Mouse (Mus musculus) megakaryocyte progenitor cell, adult 5-6 weeks (primary cell): ENCODE results near the gene Skap2. TPM values are rescaled to one million over a fixed set of nuclear protein-coding genes. Genes with fewer than 3 reads are reported as not detected.

ENCODE experiments used
- ATAC-seq: replicated peaks from 2 replicates; pipeline ENCODE4 v1.8.0; 2016; ENCODE audit warnings: mild to moderate bottlenecking, moderate TSS enrichment, inconsistent platforms; ENCODE audit not compliant: poor library complexity
- total RNA-seq, 2 experiments: library from RNA; stranded (forward) in 1 of 2; stranded (reverse) in 1 of 2; fragments of 157-497, 149-512 nt in 1 of 2; fragments of 200-1000 nt in 1 of 2; gene quantifications; 2 replicates each; pipeline versions ENCODE4 v1.2.3 to v1.2.4; 2015 to 2017

Gene Skap2
- total RNA-seq, 2 experiments from 2014 or later, result 103 to 139 TPM

- ATAC-seq, result peak; percentile 60
These were observed 6.2 kb downstream of the Skap2 start for GRCm38 (mm10) chr6:52005963-52006648.

GRCm38 (mm10) chr6:52005616-52005962 lies 6.8 kb downstream of the Skap2 start:
- no peak for ATAC-seq

GRCm38 (mm10) chr6:52004995-52005394 lies 7.4 kb downstream of the Skap2 start:
- ATAC-seq, result no peak

- 0 out of 2 replicates have a peak, but pooled peaks have one; percentile 50 for ATAC-seq
These were observed 9.7 kb downstream of the Skap2 start for GRCm38 (mm10) chr6:52002676-52003075.

GRCm38 (mm10) chr6:51999157-51999478 lies 13.2 kb downstream of the Skap2 start:
- ATAC-seq, result no peak

GRCm38 (mm10) chr6:51998409-51999156 lies 13.8 kb downstream of the Skap2 start:
- peak; percentile 72 for ATAC-seq

GRCm38 (mm10) chr6:51987999-51988398 lies 24.4 kb downstream of the Skap2 start:
- ATAC-seq, result no peak

- no peak for ATAC-seq
These were observed 34.7 kb downstream of the Skap2 start for GRCm38 (mm10) chr6:51977638-51978037.

- no peak for ATAC-seq
These were observed 36.6 kb downstream of the Skap2 start for GRCm38 (mm10) chr6:51975751-51976150.

GRCm38 (mm10) chr6:51958992-51959391 lies 53.4 kb downstream of the Skap2 start:
- no peak for ATAC-seq

- no peak for ATAC-seq
These were observed 56.1 kb downstream of the Skap2 start for GRCm38 (mm10) chr6:51956048-51956792.

- no peak for ATAC-seq
These were observed 64.7 kb downstream of the Skap2 start for GRCm38 (mm10) chr6:51947661-51948060.

- ATAC-seq, result no peak
These were observed 67.4 kb downstream of the Skap2 start for GRCm38 (mm10) chr6:51944916-51945315.

- ATAC-seq, result no peak
These were observed 78.4 kb downstream of the Skap2 start for GRCm38 (mm10) chr6:51933998-51934397.

GRCm38 (mm10) chr6:51933034-51933611 lies 79.2 kb downstream of the Skap2 start:
- ATAC-seq, result no peak

GRCm38 (mm10) chr6:51927101-51927500 lies 85.2 kb downstream of the Skap2 start:
- no peak for ATAC-seq

GRCm38 (mm10) chr6:51921831-51922230 lies 90.5 kb downstream of the Skap2 start:
- no peak for ATAC-seq

- no peak for ATAC-seq
These were observed 103.9 kb downstream of the Skap2 start for GRCm38 (mm10) chr6:51908495-51908894.

- ATAC-seq, result no peak
These were observed 106.7 kb downstream of the Skap2 start for GRCm38 (mm10) chr6:51905659-51906058.

- no peak for ATAC-seq
These were observed 110.8 kb downstream of the Skap2 start for GRCm38 (mm10) chr6:51901544-51901943.

- ATAC-seq, result no peak
These were observed 113.9 kb downstream of the Skap2 start for GRCm38 (mm10) chr6:51898318-51898994.
